Mouse (Mus musculus): Measurements from ENCODE around the gene Ptpn22. TPM values are rescaled to one million over a fixed set of nuclear protein-coding genes. Genes with fewer than 3 reads are reported as not detected.

Ptpn22 gene
- polyA plus RNA-seq, 1 experiment from 2014 or later, result not detected

- 88% methylated on average over 4 of the region's 4 CpGs for WGBS
- no peaks in the 10 kb centered on the region for H3K9me3 ChIP-seq (ENCODE audit: control insufficient read depth, low read length)
- no peaks in the 10 kb centered on the region for H3K27me3 ChIP-seq (ENCODE audit: control insufficient read depth, insufficient read depth, low read length)
- no peaks in the 10 kb centered on the region for H3K4me1 ChIP-seq (replicated peaks; ENCODE audit: control insufficient read depth, insufficient read depth, low read length)
- H3K4me2 ChIP-seq (replicated peaks; ENCODE audit: low read depth, low read length), result no peak overlapping the region
- DNase-seq (ENCODE audit: low spot score) (no peak), ATAC-seq (ENCODE audit: low FRiP score) (no peak)
- H3K36me3 ChIP-seq (ENCODE audit: control insufficient read depth, insufficient read depth, low read length), result no peaks in the 10 kb centered on the region
- H3K4me3 ChIP-seq (ENCODE audit: low read depth, low read length), result no peak overlapping the region
- no peak overlapping the region for H3K27ac ChIP-seq (ENCODE audit: low read depth, low read length)
- no peak overlapping the region for H3K9ac ChIP-seq (ENCODE audit: low read depth, low read length)
These were observed 8.4 kb downstream of the Ptpn22 start for GRCm38 (mm10) chr3:103868008-103868407.

- no peaks in the 10 kb centered on the region for H3K36me3 ChIP-seq (ENCODE audit: control insufficient read depth, insufficient read depth, low read length)
- ATAC-seq (ENCODE audit: low FRiP score) (no peak), DNase-seq (ENCODE audit: low spot score) (no peak)
- no peaks in the 10 kb centered on the region for H3K27me3 ChIP-seq (ENCODE audit: control insufficient read depth, insufficient read depth, low read length)
- 58% methylated on average over 3 of the region's 3 CpGs for whole genome bisulfite sequencing
- no peak overlapping the region for H3K4me2 ChIP-seq (replicated peaks; ENCODE audit: low read depth, low read length)
- H3K9ac ChIP-seq (ENCODE audit: low read depth, low read length), result no peak overlapping the region
- H3K27ac ChIP-seq (ENCODE audit: low read depth, low read length), result no peak overlapping the region
- no peaks in the 10 kb centered on the region for H3K9me3 ChIP-seq (ENCODE audit: control insufficient read depth, low read length)
- no peak overlapping the region for H3K4me3 ChIP-seq (ENCODE audit: low read depth, low read length)
- H3K4me1 ChIP-seq (replicated peaks; ENCODE audit: control insufficient read depth, insufficient read depth, low read length), result no peaks in the 10 kb centered on the region
These were observed 13.1 kb downstream of the Ptpn22 start for GRCm38 (mm10) chr3:103872663-103873098.

DNA sequence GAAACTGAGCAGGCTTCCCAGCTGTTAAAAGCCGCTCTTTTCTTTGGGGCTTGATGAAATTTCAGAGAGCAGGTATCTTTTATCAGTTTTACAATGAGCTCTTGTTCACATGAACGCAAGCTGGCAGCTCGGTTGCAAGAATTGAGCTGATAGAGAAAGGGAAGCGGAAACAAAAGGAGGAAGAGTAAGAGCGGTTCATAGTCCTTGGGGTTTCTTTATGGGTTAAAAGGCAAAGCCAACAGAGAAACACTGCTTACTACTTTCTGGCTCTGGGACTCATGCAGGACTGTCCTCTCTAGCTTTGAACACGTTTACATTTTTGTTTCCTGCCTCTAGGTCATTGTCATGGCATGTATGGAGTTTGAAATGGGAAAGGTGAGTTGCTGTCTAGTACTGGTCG, 14.7 kb downstream of the Ptpn22 start:
- ATAC-seq (ENCODE audit: low FRiP score) (no peak), DNase-seq (ENCODE audit: low spot score) (no peak)
- Histone ChIP-seq H3K36me3 (ENCODE audit: control insufficient read depth, insufficient read depth, low read length) (no peaks in the 10 kb centered on the region), H3K27me3 (ENCODE audit: control insufficient read depth, insufficient read depth, low read length) (no peaks in the 10 kb centered on the region), H3K4me3 (ENCODE audit: low read depth, low read length) (no peak overlapping the region), H3K4me1 (replicated peaks; ENCODE audit: control insufficient read depth, insufficient read depth, low read length) (no peaks in the 10 kb centered on the region), H3K9me3 (ENCODE audit: control insufficient read depth, low read length) (no peaks in the 10 kb centered on the region), H3K4me2 (replicated peaks; ENCODE audit: low read depth, low read length) (no peak overlapping the region), H3K27ac (ENCODE audit: low read depth, low read length) (no peak overlapping the region), H3K9ac (ENCODE audit: low read depth, low read length) (no peak overlapping the region)
- 71% methylated on average over 7 of the region's 7 CpGs for WGBS

DNA sequence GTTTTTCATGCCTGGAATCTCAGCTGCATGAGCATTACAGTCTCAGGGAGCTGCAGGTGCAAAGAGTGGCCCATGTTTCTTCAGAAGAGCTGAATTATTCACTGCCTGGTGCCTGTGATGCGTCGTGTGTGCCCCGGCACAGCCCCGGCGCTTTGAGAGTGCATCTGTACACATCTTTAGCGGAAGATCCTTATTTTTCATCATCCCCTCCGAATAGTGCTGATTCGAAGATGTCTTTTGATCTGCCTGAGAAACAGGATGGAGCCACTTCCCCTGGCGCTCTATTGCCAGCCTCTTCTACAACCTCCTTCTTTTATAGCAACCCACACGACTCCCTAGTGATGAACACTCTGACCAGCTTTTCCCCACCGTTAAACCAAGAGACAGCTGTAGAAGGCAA, 26.4 kb downstream of the Ptpn22 start:
- no peaks in the 10 kb centered on the region for H3K4me1 ChIP-seq (replicated peaks; ENCODE audit: control insufficient read depth, insufficient read depth, low read length)
- WGBS, result 87% methylated on average over 11 of the region's 11 CpGs
- DNase-seq (ENCODE audit: low spot score) (no peak), ATAC-seq (ENCODE audit: low FRiP score) (no peak)
- no peak overlapping the region for H3K4me2 ChIP-seq (replicated peaks; ENCODE audit: low read depth, low read length)
- H3K9ac ChIP-seq (ENCODE audit: low read depth, low read length), result no peak overlapping the region
- H3K27ac ChIP-seq (ENCODE audit: low read depth, low read length), result no peak overlapping the region
- no peak overlapping the region for H3K4me3 ChIP-seq (ENCODE audit: low read depth, low read length)
- H3K27me3 ChIP-seq (ENCODE audit: control insufficient read depth, insufficient read depth, low read length), result no peaks in the 10 kb centered on the region
- no peaks in the 10 kb centered on the region for H3K36me3 ChIP-seq (ENCODE audit: control insufficient read depth, insufficient read depth, low read length)
- H3K9me3 ChIP-seq (ENCODE audit: control insufficient read depth, low read length), result no peaks in the 10 kb centered on the region

GRCm38 (mm10) chr3:103887581-103887980, 28.0 kb downstream of the Ptpn22 start:
- Histone ChIP-seq H3K27ac (ENCODE audit: low read depth, low read length) (no peak overlapping the region), H3K4me3 (ENCODE audit: low read depth, low read length) (no peak overlapping the region), H3K9me3 (ENCODE audit: control insufficient read depth, low read length) (no peaks in the 10 kb centered on the region), H3K9ac (ENCODE audit: low read depth, low read length) (no peak overlapping the region), H3K27me3 (ENCODE audit: control insufficient read depth, insufficient read depth, low read length) (no peaks in the 10 kb centered on the region), H3K36me3 (ENCODE audit: control insufficient read depth, insufficient read depth, low read length) (no peaks in the 10 kb centered on the region), H3K4me1 (replicated peaks; ENCODE audit: control insufficient read depth, insufficient read depth, low read length) (no peaks in the 10 kb centered on the region), H3K4me2 (replicated peaks; ENCODE audit: low read depth, low read length) (no peak overlapping the region)
- ATAC-seq (ENCODE audit: low FRiP score) (no peak), DNase-seq (ENCODE audit: low spot score) (peak; percentile 63)
- WGBS, result 43% methylated on average over 3 of the region's 3 CpGs

DNA sequence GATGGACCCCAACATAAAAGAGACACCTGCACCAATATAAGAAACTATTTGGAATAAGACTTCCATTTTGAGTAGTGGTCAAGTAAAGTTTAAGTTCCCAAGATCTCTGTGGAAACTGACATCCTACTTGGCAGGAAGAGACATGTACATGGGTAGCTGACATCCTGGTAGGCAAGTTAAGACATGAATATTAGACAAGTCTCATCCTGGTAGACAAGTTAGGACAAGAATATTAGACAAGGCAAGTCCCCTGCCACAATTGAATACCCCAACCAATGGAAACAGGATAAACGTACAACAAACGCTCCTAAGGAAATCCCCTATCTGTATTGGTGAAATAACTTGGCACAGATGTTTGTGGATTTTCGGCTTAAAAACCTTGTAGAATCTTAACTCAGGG, 33.8 kb downstream of the Ptpn22 start:
- Histone ChIP-seq H3K4me1 (replicated peaks; ENCODE audit: control insufficient read depth, insufficient read depth, low read length) (no peaks in the 10 kb centered on the region), H3K4me3 (ENCODE audit: low read depth, low read length) (no peak overlapping the region), H3K27ac (ENCODE audit: low read depth, low read length) (no peak overlapping the region), H3K27me3 (ENCODE audit: control insufficient read depth, insufficient read depth, low read length) (no peaks in the 10 kb centered on the region), H3K4me2 (replicated peaks; ENCODE audit: low read depth, low read length) (no peak overlapping the region), H3K9me3 (ENCODE audit: control insufficient read depth, low read length) (no peaks in the 10 kb centered on the region), H3K9ac (ENCODE audit: low read depth, low read length) (no peak overlapping the region), H3K36me3 (ENCODE audit: control insufficient read depth, insufficient read depth, low read length) (no peaks in the 10 kb centered on the region)
- DNase-seq (ENCODE audit: low spot score) (no peak), ATAC-seq (ENCODE audit: low FRiP score) (no peak)
- WGBS, result 87% methylated on average over 3 of the region's 3 CpGs

- 92% methylated on average over 1 of the region's 1 CpGs for WGBS
- DNase-seq (ENCODE audit: low spot score), result peak; percentile 38
- no peak overlapping the region for H3K9ac ChIP-seq (ENCODE audit: low read depth, low read length)
These were observed 45.1 kb downstream of the Ptpn22 start for GRCm38 (mm10) chr3:103904705-103905104.

GRCm38 (mm10) chr3:103907335-103908030, 47.9 kb downstream of the Ptpn22 start:
- no peaks in the 10 kb centered on the region for H3K36me3 ChIP-seq (ENCODE audit: control insufficient read depth, insufficient read depth, low read length)
- H3K9ac ChIP-seq (ENCODE audit: low read depth, low read length), result no peak overlapping the region
- ATAC-seq (ENCODE audit: low FRiP score) (no peak), DNase-seq (ENCODE audit: low spot score) (no peak)
- H3K4me1 ChIP-seq (replicated peaks; ENCODE audit: control insufficient read depth, insufficient read depth, low read length), result no peaks in the 10 kb centered on the region
- no peak overlapping the region for H3K4me2 ChIP-seq (replicated peaks; ENCODE audit: low read depth, low read length)
- WGBS, result 79% methylated on average over 5 of the region's 5 CpGs
- H3K4me3 ChIP-seq (ENCODE audit: low read depth, low read length), result no peak overlapping the region
- no peak overlapping the region for H3K27ac ChIP-seq (ENCODE audit: low read depth, low read length)
- no peaks in the 10 kb centered on the region for H3K27me3 ChIP-seq (ENCODE audit: control insufficient read depth, insufficient read depth, low read length)
- no peaks in the 10 kb centered on the region for H3K9me3 ChIP-seq (ENCODE audit: control insufficient read depth, low read length)

More at GRCm38 (mm10) chr3:103904705-103905104, 45.1 kb downstream of the Ptpn22 start:
- H3K4me3 ChIP-seq (ENCODE audit: low read depth, low read length), result no peak overlapping the region
- H3K9me3 ChIP-seq (ENCODE audit: control insufficient read depth, low read length), result no peaks in the 10 kb centered on the region
- H3K4me1 ChIP-seq (replicated peaks; ENCODE audit: control insufficient read depth, insufficient read depth, low read length), result no peaks in the 10 kb centered on the region
- H3K27ac ChIP-seq (ENCODE audit: low read depth, low read length), result no peak overlapping the region
- no peaks in the 10 kb centered on the region for H3K27me3 ChIP-seq (ENCODE audit: control insufficient read depth, insufficient read depth, low read length)
- ATAC-seq (ENCODE audit: low FRiP score), result no peak
- H3K36me3 ChIP-seq (ENCODE audit: control insufficient read depth, insufficient read depth, low read length), result no peaks in the 10 kb centered on the region
- H3K4me2 ChIP-seq (replicated peaks; ENCODE audit: low read depth, low read length), result no peak overlapping the region

DNA sequence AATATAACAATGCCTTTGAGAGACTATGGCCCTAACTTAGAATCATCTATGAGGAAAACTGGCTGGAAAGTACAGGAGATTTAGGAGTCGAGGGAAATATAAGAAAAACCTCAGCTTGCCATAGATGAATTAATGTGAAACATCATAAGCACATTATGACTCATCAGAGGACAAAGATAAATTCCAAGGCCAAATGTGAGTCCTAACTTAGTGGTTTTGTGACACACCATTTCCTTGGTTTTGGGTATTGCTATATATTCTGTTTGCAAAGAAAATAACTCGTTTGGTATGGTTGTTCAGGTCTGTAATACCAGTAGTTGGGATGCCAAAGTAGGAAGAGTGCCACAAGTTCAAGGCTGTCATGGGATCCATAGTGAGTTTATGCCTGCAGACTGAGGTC, 49.2 kb downstream of the Ptpn22 start:
- H3K4me1 ChIP-seq (replicated peaks; ENCODE audit: control insufficient read depth, insufficient read depth, low read length), result no peaks in the 10 kb centered on the region
- no peak for DNase-seq (ENCODE audit: low spot score)
- H3K27ac ChIP-seq (ENCODE audit: low read depth, low read length), result no peak overlapping the region
- no peaks in the 10 kb centered on the region for H3K36me3 ChIP-seq (ENCODE audit: control insufficient read depth, insufficient read depth, low read length)
- WGBS, result 73% methylated on average over 2 of the region's 2 CpGs
- H3K4me3 ChIP-seq (ENCODE audit: low read depth, low read length), result no peak overlapping the region
- no peaks in the 10 kb centered on the region for H3K9me3 ChIP-seq (ENCODE audit: control insufficient read depth, low read length)
- H3K9ac ChIP-seq (ENCODE audit: low read depth, low read length), result no peak overlapping the region
- H3K4me2 ChIP-seq (replicated peaks; ENCODE audit: low read depth, low read length), result no peak overlapping the region
- no peak for ATAC-seq (ENCODE audit: low FRiP score)
- no peaks in the 10 kb centered on the region for H3K27me3 ChIP-seq (ENCODE audit: control insufficient read depth, insufficient read depth, low read length)
